Mouse (Mus musculus) intestine, embryonic 14.5 days (tissue): ENCODE measurements at regions not wholly inside any gene's neighbourhood (a gene's known extent, or its start where the extent isn't known, plus 50 kb on each side); places are given as distances from the start of the nearest gene placed in this dataset.

Experiments
- ATAC-seq: fragments of 200-750 bp; cut with Nextera tagmentation; replicated peaks from 2 replicates; pipeline ENCODE4 v1.8.0; 2017; ENCODE audit warnings: low read depth, moderate number of reproducible peaks, moderate TSS enrichment, moderate library complexity; ENCODE audit not compliant: low FRiP score, low TSS enrichment
- DNase-seq: peaks from one replicate; pipeline ENCODE4 v3.0.0-alpha.2; 2018; ENCODE audit warnings: low spot score
- H3K27ac ChIP-seq: fragments of 300-500 bp; sonication (generic); 2 replicates; pipeline ENCODE4 v1.5.1; 2014; ENCODE audit warnings: low read depth, mild to moderate bottlenecking, control low read depth
- H3K27me3 ChIP-seq: fragments of 300-500 bp; sonication (generic); replicated peaks from 2 replicates; pipeline ENCODE4 v1.6.1; 2014; ENCODE audit warnings: low read length, control low read depth; ENCODE audit not compliant: control insufficient read depth, insufficient read depth
- H3K36me3 ChIP-seq: fragments of 300-500 bp; sonication (generic); 2 replicates; pipeline ENCODE4 v1.6.1; 2014; ENCODE audit warnings: low read length, control low read depth; ENCODE audit not compliant: control insufficient read depth, insufficient read depth
- H3K4me1 ChIP-seq: fragments of 300-500 bp; sonication (generic); replicated peaks from 2 replicates; pipeline ENCODE4 v1.6.1; 2014; ENCODE audit warnings: low read length, control low read depth, mixed read lengths; ENCODE audit not compliant: control insufficient read depth, insufficient read depth
- H3K4me2 ChIP-seq: fragments of 300-500 bp; sonication (generic); 2 replicates; pipeline ENCODE4 v1.6.1; 2014; ENCODE audit warnings: low read length
- H3K4me3 ChIP-seq: fragments of 300-500 bp; sonication (generic); 2 replicates; pipeline ENCODE4 v1.5.1; 2014; ENCODE audit warnings: low read depth, low read length, control low read depth, mixed read lengths
- H3K9ac ChIP-seq: fragments of 300-500 bp; sonication (generic); 2 replicates; pipeline ENCODE4 v1.6.1; 2014; ENCODE audit warnings: mild to moderate bottlenecking, low read length
- H3K9me3 ChIP-seq: fragments of 300-500 bp; sonication (generic); 2 replicates; pipeline ENCODE4 v1.6.1; 2016; ENCODE audit warnings: low read length, control low read depth; ENCODE audit not compliant: control insufficient read depth
- WGBS: fragments of 180-500 bp; shearing (Covaris S2); extraction: QIAGEN DNeasy Blood & Tissue Kit; methylation state at CpG from one replicate; pipeline ENCODE4 v1.1.7; 2014; 5-methylcytosine and 5-hydroxymethylcytosine counted together

- Histone ChIP-seq H3K36me3 (no peaks in the 10 kb centered on the region), H3K9ac (no peak overlapping the region), H3K4me2 (no peak overlapping the region), H3K4me1 (no peaks in the 10 kb centered on the region), H3K27ac (no peak overlapping the region), H3K9me3 (no peaks in the 10 kb centered on the region), H3K4me3 (no peak overlapping the region), H3K27me3 (no peaks in the 10 kb centered on the region)
- WGBS = 46% methylated on average over 6 of the region's 6 CpGs
- ATAC-seq (no peak), DNase-seq (no peak)
These were observed 51.8 kb upstream of the Sv2b start for GRCm38 (mm10) chr7:75360874-75361273.

- Histone ChIP-seq H3K27me3 (no peaks in the 10 kb centered on the region), H3K27ac (no peak overlapping the region), H3K36me3 (no peaks in the 10 kb centered on the region), H3K4me3 (no peak overlapping the region), H3K9me3 (no peaks in the 10 kb centered on the region), H3K4me2 (no peak overlapping the region), H3K9ac (no peak overlapping the region), H3K4me1 (no peaks in the 10 kb centered on the region)
- ATAC-seq (no peak), DNase-seq (no peak)
- WGBS = 94% methylated on average over 6 of the region's 6 CpGs
These were observed 53.5 kb upstream of the Sv2b start for GRCm38 (mm10) chr7:75362541-75362940.

GRCm38 (mm10) chr7:75365480-75365879 lies 56.4 kb upstream of the Sv2b start:
- no peak overlapping the region for H3K27ac ChIP-seq
- H3K9me3 ChIP-seq = no peaks in the 10 kb centered on the region
- no peak overlapping the region for H3K4me2 ChIP-seq
- no peaks in the 10 kb centered on the region for H3K36me3 ChIP-seq
- ATAC-seq (no peak), DNase-seq (no peak)
- 0 out of 2 replicates have a peak, but pooled peaks cover 1% of the 10 kb centered on the region for H3K4me1 ChIP-seq
- 69% methylated on average over 3 of the region's 3 CpGs for WGBS
- H3K9ac ChIP-seq = no peak overlapping the region
- no peak overlapping the region for H3K4me3 ChIP-seq
- no peaks in the 10 kb centered on the region for H3K27me3 ChIP-seq

- H3K9me3 ChIP-seq = no peaks in the 10 kb centered on the region
- ATAC-seq (no peak), DNase-seq (peak; percentile 92)
- no peaks in the 10 kb centered on the region for H3K36me3 ChIP-seq
- H3K27me3 ChIP-seq = no peaks in the 10 kb centered on the region
- 0 out of 2 replicates have a peak, but pooled peaks cover 5% of the 10 kb centered on the region for H3K4me1 ChIP-seq
- H3K4me2 ChIP-seq = no peak overlapping the region
- 7% methylated on average over 8 of the region's 8 CpGs for WGBS
- H3K4me3 ChIP-seq = no peak overlapping the region
- H3K9ac ChIP-seq = no peak overlapping the region
- no peak overlapping the region for H3K27ac ChIP-seq
These were observed 57.3 kb upstream of the Sv2b start for GRCm38 (mm10) chr7:75366285-75366882.

GRCm38 (mm10) chr7:75368315-75368714 lies 59.3 kb upstream of the Sv2b start:
- no peaks in the 10 kb centered on the region for H3K36me3 ChIP-seq
- no peak for ATAC-seq
- no peak for DNase-seq
- H3K9ac ChIP-seq = no peak overlapping the region
- no peaks in the 10 kb centered on the region for H3K9me3 ChIP-seq
- no peaks in the 10 kb centered on the region for H3K27me3 ChIP-seq
- no peak overlapping the region for H3K4me3 ChIP-seq
- H3K27ac ChIP-seq = no peak overlapping the region
- peaks cover 5% of the 10 kb centered on the region; the same call in 1 of the 2 replicates for H3K4me1 ChIP-seq
- 77% methylated on average over 9 of the region's 9 CpGs for WGBS
- H3K4me2 ChIP-seq = no peak overlapping the region

GRCm38 (mm10) chr7:75369366-75369765 lies 60.3 kb upstream of the Sv2b start:
- 33% methylated on average over 4 of the region's 4 CpGs for WGBS
- H3K4me1 ChIP-seq = peaks cover 5% of the 10 kb centered on the region; the same call in 1 of the 2 replicates
- no peak overlapping the region for H3K4me3 ChIP-seq
- no peaks in the 10 kb centered on the region for H3K27me3 ChIP-seq
- no peak overlapping the region for H3K27ac ChIP-seq
- H3K36me3 ChIP-seq = no peaks in the 10 kb centered on the region
- DNase-seq (no peak), ATAC-seq (no peak)
- no peak overlapping the region for H3K9ac ChIP-seq
- H3K9me3 ChIP-seq = no peaks in the 10 kb centered on the region
- no peak overlapping the region for H3K4me2 ChIP-seq

GRCm38 (mm10) chr7:75370595-75371519 lies 61.8 kb upstream of the Sv2b start:
- DNase-seq = peak; percentile 80
- Histone ChIP-seq H3K9me3 (no peaks in the 10 kb centered on the region), H3K36me3 (no peaks in the 10 kb centered on the region), H3K27me3 (no peaks in the 10 kb centered on the region), H3K9ac (no peak overlapping the region), H3K27ac (no peak overlapping the region), H3K4me1 (peaks cover 5% of the 10 kb centered on the region; the same call in 1 of the 2 replicates), H3K4me2 (0 out of 2 replicates have a peak overlapping the region, but pooled peaks have one; percentile 11), H3K4me3 (no peak overlapping the region)
- ATAC-seq = peak; percentile 79
- WGBS = 21% methylated on average over 12 of the region's 12 CpGs

- no peak for ATAC-seq
- Histone ChIP-seq H3K9me3 (no peaks in the 10 kb centered on the region), H3K9ac (no peak overlapping the region), H3K36me3 (no peaks in the 10 kb centered on the region), H3K27ac (no peak overlapping the region), H3K4me3 (no peak overlapping the region), H3K27me3 (no peaks in the 10 kb centered on the region), H3K4me1 (peaks cover 5% of the 10 kb centered on the region; the same call in 1 of the 2 replicates), H3K4me2 (no peak overlapping the region)
- DNase-seq = no peak
These were observed 62.4 kb upstream of the Sv2b start for GRCm38 (mm10) chr7:75371520-75371876.
